Mouse (Mus musculus) kidney, postnatal 4 days (tissue): Measurements from ENCODE around the gene Fam131a.

Experiments used
- DNase-seq, 2 experiments: peaks; one replicate each; pipeline ENCODE4 v3.0.0; 2021; ENCODE audit warnings: mixed read lengths in 2 of 2

Gene Fam131a

GRCm38 (mm10) chr16:20717181-20717977, 24.3 kb downstream of the Fam131a start, which contains the start of the genes Polr2h and Clcn2:
Gene Polr2h, plus strand, starts transcription at chr16:20717665.
Gene Clcn2, minus strand, starts transcription at chr16:20717746.
- peak; percentile 97 to 98 for DNase-seq

DNA sequence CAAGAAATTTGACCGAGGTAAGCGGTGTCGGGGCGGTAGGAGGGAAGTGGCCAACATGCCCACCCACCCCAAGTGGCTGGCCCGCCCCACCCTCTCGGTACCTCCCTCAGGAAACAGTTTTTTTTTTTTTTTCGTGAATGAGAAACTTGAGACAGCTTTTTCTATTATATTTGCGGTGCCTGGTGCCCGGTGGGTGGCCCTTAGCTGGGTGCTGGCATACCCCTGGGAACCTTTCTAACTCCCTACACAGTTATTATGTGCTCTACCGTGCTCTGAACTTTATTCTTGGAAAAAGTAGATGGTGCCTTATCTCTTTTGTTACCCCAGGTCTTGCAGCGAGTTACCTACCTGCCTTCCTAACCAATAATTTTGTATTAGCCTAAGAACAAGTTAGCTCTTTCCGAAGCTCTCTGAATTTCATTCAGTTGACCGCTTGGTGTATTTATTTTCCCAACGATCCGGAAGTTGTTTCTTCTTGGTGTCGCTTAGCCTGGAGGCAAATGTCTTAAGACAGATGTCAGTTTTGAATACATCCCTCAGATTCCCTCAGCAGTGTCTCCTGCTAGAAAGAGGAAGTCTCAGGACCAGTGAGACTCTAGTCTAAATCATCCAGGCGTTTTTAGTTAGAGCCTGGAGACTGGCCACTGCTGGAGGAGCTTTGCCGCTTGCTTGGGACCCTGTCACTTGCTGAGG, 25.1 kb downstream of the Fam131a start:
- DNase-seq, result no peak

- no peak for DNase-seq
Observed at GRCm38 (mm10) chr16:20721808-20722207, 28.8 kb downstream of the Fam131a start.

GRCm38 (mm10) chr16:20722736-20723135, 29.7 kb downstream of the Fam131a start:
- no peak for DNase-seq

DNA sequence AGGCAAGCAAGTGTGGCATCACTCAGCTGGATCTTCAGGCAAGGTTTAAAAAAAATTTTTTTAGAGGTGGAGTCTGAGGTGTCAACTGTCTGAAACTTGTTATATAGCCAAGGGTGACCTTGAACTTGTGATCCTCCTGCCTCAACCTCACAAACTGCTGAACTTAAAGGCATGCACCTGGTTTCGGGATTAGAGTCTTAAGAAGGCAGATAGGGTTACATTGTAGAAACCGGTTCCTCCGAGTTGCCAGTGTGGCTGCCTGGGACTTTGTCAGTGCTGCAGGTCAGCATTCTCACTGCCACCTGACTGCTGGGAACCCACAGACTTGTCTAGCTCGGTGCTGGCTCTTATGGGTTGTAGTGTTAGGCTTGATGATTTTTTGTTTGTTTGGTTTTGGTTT, 30.2 kb downstream of the Fam131a start:
- DNase-seq, result no peak

- peak; percentile 75 to 86 for DNase-seq
Observed at GRCm38 (mm10) chr16:20724338-20724748, 31.3 kb downstream of the Fam131a start.

- no peak for DNase-seq
Observed at GRCm38 (mm10) chr16:20725321-20725720, 32.3 kb downstream of the Fam131a start.

DNA sequence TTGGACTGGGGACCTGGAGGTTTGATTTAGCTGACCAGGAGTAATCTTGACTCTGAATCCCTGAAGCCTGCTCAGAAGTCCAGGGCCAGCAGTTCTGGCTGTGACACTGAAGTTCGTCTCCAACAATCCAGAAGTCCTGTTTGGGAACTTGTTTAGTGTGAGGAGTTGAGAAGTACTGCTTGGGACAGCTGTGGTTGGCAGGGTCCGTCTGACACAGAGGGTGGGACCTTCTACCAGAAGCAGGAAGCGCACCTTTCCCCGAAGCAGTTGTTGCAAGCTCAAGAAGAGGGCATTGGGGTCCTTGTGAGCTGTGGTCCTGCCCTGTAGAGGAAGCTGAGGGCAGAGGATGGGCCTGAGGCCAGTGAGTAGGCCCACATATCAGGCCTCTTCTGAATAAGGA, 32.7 kb downstream of the Fam131a start:
- DNase-seq, result no peak

DNA sequence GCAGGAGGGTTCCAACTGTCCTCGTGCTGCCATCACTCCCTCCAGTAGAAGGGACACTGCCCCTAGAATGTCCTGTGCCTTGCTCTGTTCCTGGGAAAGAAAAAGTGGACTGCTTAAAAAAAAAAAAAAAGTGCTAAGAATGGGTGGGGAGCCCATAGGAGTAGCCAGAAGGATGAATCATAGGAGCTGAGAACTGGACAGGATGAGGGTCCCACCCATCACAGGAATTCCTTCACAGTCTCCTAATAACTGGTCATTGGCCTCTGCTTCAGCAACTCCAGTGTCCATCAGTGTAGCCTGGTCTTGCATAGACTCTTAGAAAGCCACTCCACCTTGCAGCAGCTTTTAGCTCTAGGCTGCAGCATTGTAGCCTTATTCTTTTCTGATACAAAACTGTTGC, 33.3 kb downstream of the Fam131a start:
- no peak for DNase-seq

GRCm38 (mm10) chr16:20730293-20730711, 37.3 kb downstream of the Fam131a start:
- peak; percentile 22 to 44 for DNase-seq

DNA sequence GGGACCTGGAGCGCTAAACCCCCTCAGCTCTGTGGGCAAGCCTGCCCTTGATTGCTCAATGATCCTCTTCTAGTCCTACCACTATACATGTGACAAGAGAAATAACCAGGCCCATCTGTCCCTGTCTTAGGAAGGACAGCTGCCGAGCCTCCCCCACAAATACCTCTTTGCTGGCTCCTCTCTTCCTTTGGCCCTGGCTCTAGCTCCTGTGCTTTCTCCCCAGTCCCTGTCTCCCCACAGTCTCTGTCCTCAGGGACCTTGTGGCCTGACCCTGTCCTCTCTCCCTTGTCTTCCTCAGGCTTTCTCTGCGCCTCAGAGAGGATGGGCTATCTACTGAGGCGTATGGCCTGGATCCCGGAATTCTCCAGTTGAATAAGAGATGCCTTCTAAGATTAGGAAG, 38.6 kb downstream of the Fam131a start:
- no peak for DNase-seq

- no peak for DNase-seq
Observed at GRCm38 (mm10) chr16:20732251-20732924, 39.3 kb downstream of the Fam131a start.

DNA sequence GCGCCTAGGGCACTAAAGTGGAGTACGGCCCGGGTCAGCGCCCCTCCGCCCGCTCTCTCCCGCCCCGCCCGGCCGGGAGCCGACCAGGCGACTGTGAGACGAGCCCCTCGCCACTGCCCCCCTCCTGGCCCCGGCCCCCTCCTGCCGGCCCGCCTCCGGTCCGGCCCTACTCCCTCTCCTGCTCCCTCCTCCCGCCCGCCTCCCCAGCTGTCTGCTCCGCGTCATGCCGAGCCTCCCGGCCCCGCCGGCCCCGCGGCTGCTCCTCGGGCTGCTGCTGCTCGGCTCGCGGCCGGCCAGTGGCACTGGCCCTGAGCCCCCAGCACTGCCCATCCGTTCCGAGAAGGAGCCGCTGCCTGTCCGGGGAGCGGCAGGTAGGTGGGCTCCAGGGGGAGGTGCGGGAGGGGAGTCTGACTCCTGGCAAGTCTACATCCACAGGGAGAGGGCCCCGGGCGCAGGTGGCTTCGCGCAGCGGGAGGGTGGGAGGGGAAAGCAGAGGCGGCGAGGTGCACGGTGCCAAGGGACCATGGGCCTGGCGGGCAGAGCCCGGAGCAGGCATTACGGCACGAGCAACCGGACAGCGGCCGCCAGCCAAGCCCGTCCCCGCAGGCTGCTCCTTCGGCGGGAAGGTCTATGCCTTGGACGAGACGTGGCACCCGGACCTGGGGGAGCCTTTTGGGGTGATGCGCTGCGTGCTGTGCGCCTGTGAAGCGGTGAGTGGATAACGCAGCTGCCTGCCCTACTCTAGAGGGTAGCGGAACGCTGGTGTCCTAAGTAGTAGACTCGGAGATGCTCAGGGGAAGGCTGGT, 40.1 kb downstream of the Fam131a start, which contains the start of gene Chrd:
Gene Chrd (plus strand): TSS at position 203 of the 806 bp plus-strand sequence.
- peak; percentile 84 to 89 for DNase-seq

GRCm38 (mm10) chr16:20733731-20734730, 41.0 kb downstream of the Fam131a start, which contains the start of gene Thpo:
Gene Thpo, minus strand, starts transcription at chr16:20734511.
- peak; percentile 20 to 35 for DNase-seq

DNA sequence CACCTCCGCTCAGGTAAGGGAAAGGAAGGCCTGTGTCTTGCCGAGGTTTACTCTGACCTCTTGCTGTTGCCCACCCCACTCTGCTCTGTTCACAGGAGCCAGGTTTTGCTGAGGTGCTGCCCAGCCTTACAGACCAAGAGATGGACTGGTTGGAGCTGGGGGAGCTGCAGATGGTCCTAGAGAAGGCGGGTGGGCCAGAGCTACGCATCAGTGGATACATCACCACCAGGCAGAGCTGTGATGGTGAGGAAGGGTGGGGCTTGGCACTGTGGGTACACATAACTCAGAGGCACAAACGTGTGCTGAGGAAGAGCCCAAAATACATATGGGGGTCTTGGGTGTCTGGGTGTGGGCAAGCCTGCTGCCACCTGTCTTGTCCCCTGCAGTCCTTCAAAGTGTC, 42.6 kb downstream of the Fam131a start:
- DNase-seq, result no peak

DNA sequence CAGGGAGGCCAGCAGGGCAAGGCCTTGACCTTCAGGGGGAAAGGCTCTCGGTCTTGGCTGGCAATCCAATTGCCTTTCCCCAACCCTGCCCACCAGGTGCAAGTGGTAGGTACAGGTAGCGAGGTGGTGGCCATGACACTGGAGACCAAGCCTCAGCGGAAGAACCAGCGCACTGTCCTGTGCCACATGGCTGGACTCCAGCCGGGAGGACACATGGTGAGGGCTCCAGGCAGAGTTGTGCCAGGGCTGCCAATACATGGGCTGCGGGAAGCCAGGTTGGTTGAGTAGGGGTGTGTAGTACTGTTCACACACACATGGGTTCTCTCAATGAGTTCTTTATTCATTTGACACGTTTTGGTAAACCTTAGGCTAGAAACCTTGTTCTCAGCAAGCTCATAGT, 43.1 kb downstream of the Fam131a start:
- DNase-seq, result no peak

GRCm38 (mm10) chr16:20736823-20737222, 43.8 kb downstream of the Fam131a start:
- DNase-seq, result no peak

- DNase-seq, result no peak
Observed at GRCm38 (mm10) chr16:20739845-20740244, 46.8 kb downstream of the Fam131a start.

DNA sequence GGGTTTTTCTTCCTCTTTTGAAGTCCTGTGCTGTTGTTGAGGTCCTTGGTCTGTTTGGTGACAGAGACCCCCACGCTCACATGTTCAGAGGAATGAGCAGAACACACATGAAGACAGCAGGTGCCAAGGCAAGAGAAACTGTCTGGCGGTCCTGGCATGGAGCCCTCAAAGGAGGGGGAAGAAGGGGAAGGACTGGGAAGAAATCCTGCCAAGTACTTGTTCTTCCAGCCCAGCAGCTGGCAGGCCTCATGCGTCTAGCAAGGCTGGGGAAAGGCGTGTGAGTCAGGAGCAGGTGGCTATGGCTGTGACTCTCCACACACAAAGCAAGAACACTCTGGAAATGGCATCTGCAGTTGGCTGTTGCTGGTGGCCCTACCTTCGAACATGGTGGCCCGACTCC, 53.6 kb downstream of the Fam131a start:
- DNase-seq, result peak; percentile 64 to 74

GRCm38 (mm10) chr16:20750518-20750917, 57.5 kb downstream of the Fam131a start:
- peak in 1 of 2 experiments; percentile 31 for DNase-seq
